Mouse (Mus musculus): ENCODE measurements at regions not wholly inside any gene's neighbourhood (a gene's known extent, or its start where the extent isn't known, plus 50 kb on each side); places are given as distances from the start of the nearest gene placed in this dataset.

GRCm38 (mm10) chr10:9087171-9087570, 201.3 kb upstream of the Sash1 start:
- Histone ChIP-seq H3K4me2 (replicated peaks; ENCODE audit: low read depth, low read length, severe bottlenecking) (no peak overlapping the region), H3K9ac (ENCODE audit: low read depth, low read length, severe bottlenecking) (no peak overlapping the region), H3K27ac (replicated peaks; ENCODE audit: low read depth, low read length) (no peak overlapping the region), H3K27me3 (ENCODE audit: control insufficient read depth, insufficient read depth, low read length) (no peaks in the 10 kb centered on the region), H3K4me3 (replicated peaks; ENCODE audit: low read length) (no peak overlapping the region), H3K36me3 (ENCODE audit: control insufficient read depth, insufficient read depth, low read length) (no peaks in the 10 kb centered on the region), H3K9me3 (ENCODE audit: control insufficient read depth, low read length) (no peaks in the 10 kb centered on the region), H3K4me1 (ENCODE audit: control insufficient read depth, insufficient read depth, low read length) (0 out of 2 replicates have a peak, but pooled peaks cover under 1% of the 10 kb centered on the region)
- DNase-seq (ENCODE audit: low spot score), result no peak
- no peak for ATAC-seq (ENCODE audit: low FRiP score, low read depth)
- 77% methylated on average over 3 of the region's 3 CpGs for WGBS
- no peak for TF ChIP-seq POLR2A (IDR thresholded peaks at IDR 0.05; ENCODE audit: borderline replicate concordance, extremely low read depth, insufficient read depth, insufficient read length)

GRCm38 (mm10) chr10:9086666-9087065, 200.8 kb upstream of the Sash1 start:
- WGBS, result 90% methylated on average over 2 of the region's 2 CpGs

GRCm38 (mm10) chr10:9085441-9085840, 199.6 kb upstream of the Sash1 start:
- H3K9me3 ChIP-seq (ENCODE audit: control insufficient read depth, low read length), result no peaks in the 10 kb centered on the region
- 83% methylated on average over 7 of the region's 7 CpGs for WGBS
- H3K27me3 ChIP-seq (ENCODE audit: control insufficient read depth, insufficient read depth, low read length), result no peaks in the 10 kb centered on the region
- H3K4me3 ChIP-seq (replicated peaks; ENCODE audit: low read length), result no peak overlapping the region
- DNase-seq (ENCODE audit: low spot score), result no peak
- H3K27ac ChIP-seq (replicated peaks; ENCODE audit: low read depth, low read length), result no peak overlapping the region
- no peak for TF ChIP-seq POLR2A (IDR thresholded peaks at IDR 0.05; ENCODE audit: borderline replicate concordance, extremely low read depth, insufficient read depth, insufficient read length)
- no peak for ATAC-seq (ENCODE audit: low FRiP score, low read depth)
- H3K4me1 ChIP-seq (ENCODE audit: control insufficient read depth, insufficient read depth, low read length), result no peaks in the 10 kb centered on the region
- H3K36me3 ChIP-seq (ENCODE audit: control insufficient read depth, insufficient read depth, low read length), result no peaks in the 10 kb centered on the region
- H3K9ac ChIP-seq (ENCODE audit: low read depth, low read length, severe bottlenecking), result no peak overlapping the region
- H3K4me2 ChIP-seq (replicated peaks; ENCODE audit: low read depth, low read length, severe bottlenecking), result no peak overlapping the region

More at GRCm38 (mm10) chr10:9086666-9087065, 200.8 kb upstream of the Sash1 start:
- Histone ChIP-seq H3K36me3 (ENCODE audit: control insufficient read depth, insufficient read depth, low read length) (no peaks in the 10 kb centered on the region), H3K9ac (ENCODE audit: low read depth, low read length, severe bottlenecking) (no peak overlapping the region), H3K4me1 (ENCODE audit: control insufficient read depth, insufficient read depth, low read length) (no peaks in the 10 kb centered on the region), H3K4me2 (replicated peaks; ENCODE audit: low read depth, low read length, severe bottlenecking) (no peak overlapping the region), H3K27me3 (ENCODE audit: control insufficient read depth, insufficient read depth, low read length) (no peaks in the 10 kb centered on the region), H3K27ac (replicated peaks; ENCODE audit: low read depth, low read length) (no peak overlapping the region), H3K4me3 (replicated peaks; ENCODE audit: low read length) (no peak overlapping the region), H3K9me3 (ENCODE audit: control insufficient read depth, low read length) (no peaks in the 10 kb centered on the region)
- DNase-seq (ENCODE audit: low spot score), result no peak
- no peak for TF ChIP-seq POLR2A (IDR thresholded peaks at IDR 0.05; ENCODE audit: borderline replicate concordance, extremely low read depth, insufficient read depth, insufficient read length)
- ATAC-seq (ENCODE audit: low FRiP score, low read depth), result no peak

DNA sequence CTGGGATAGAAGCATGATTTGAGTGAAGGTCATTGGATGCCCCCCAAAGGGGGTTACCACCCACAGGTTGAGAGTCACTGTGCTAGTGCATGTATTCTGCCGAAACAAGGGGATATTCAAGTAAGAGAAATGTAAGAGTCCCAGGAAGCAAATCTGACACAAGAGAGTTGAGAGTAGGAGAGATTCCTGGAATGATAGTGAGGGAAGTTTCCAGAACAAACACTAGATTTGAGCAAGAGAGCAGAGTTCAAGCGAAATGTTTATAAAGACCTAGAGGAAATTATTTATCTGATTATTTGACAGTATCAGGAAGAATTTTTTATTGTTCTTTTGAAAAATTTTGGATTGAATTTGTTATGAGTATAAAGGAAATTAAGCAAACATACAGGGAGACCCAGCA, 189.0 kb upstream of the Sash1 start:
- no peaks in the 10 kb centered on the region for H3K9me3 ChIP-seq (ENCODE audit: control insufficient read depth, low read length)
- no peak for TF ChIP-seq POLR2A (IDR thresholded peaks at IDR 0.05; ENCODE audit: borderline replicate concordance, extremely low read depth, insufficient read depth, insufficient read length)
- no peak overlapping the region for H3K4me3 ChIP-seq (replicated peaks; ENCODE audit: low read length)
- no peak overlapping the region for H3K9ac ChIP-seq (ENCODE audit: low read depth, low read length, severe bottlenecking)
- H3K27me3 ChIP-seq (ENCODE audit: control insufficient read depth, insufficient read depth, low read length), result no peaks in the 10 kb centered on the region
- DNase-seq (ENCODE audit: low spot score) (no peak), ATAC-seq (ENCODE audit: low FRiP score, low read depth) (no peak)
- H3K27ac ChIP-seq (replicated peaks; ENCODE audit: low read depth, low read length), result no peak overlapping the region
- no peaks in the 10 kb centered on the region for H3K4me1 ChIP-seq (ENCODE audit: control insufficient read depth, insufficient read depth, low read length)
- 91% methylated on average over 2 of the region's 2 CpGs for WGBS
- no peak overlapping the region for H3K4me2 ChIP-seq (replicated peaks; ENCODE audit: low read depth, low read length, severe bottlenecking)
- no peaks in the 10 kb centered on the region for H3K36me3 ChIP-seq (ENCODE audit: control insufficient read depth, insufficient read depth, low read length)

DNA sequence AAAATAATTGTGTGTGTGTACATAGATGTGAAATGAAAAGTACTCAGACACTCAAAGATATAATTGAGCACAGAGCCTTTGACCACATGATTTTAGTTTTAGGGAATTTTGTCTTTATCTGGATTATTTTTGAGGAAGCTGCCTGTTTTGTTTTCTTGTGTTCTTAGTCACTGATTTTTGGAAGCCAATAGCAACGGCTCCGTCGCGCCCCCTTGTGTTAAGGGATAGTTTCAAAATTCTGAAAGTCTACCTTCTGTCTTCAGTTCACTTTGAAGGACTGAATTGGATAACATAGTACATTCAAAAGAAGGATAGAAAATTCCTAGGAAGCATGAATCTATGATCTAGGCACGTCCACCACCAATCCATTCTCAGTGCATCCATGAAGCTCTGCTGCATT, 185.8 kb upstream of the Sash1 start:
- H3K27ac ChIP-seq (replicated peaks; ENCODE audit: low read depth, low read length), result no peak overlapping the region
- DNase-seq (ENCODE audit: low spot score) (no peak), ATAC-seq (ENCODE audit: low FRiP score, low read depth) (no peak)
- H3K4me1 ChIP-seq (ENCODE audit: control insufficient read depth, insufficient read depth, low read length), result no peaks in the 10 kb centered on the region
- no peaks in the 10 kb centered on the region for H3K27me3 ChIP-seq (ENCODE audit: control insufficient read depth, insufficient read depth, low read length)
- 27% methylated on average over 5 of the region's 5 CpGs for WGBS
- H3K9ac ChIP-seq (ENCODE audit: low read depth, low read length, severe bottlenecking), result no peak overlapping the region
- no peaks in the 10 kb centered on the region for H3K9me3 ChIP-seq (ENCODE audit: control insufficient read depth, low read length)
- H3K4me3 ChIP-seq (replicated peaks; ENCODE audit: low read length), result no peak overlapping the region
- no peaks in the 10 kb centered on the region for H3K36me3 ChIP-seq (ENCODE audit: control insufficient read depth, insufficient read depth, low read length)
- TF ChIP-seq POLR2A (IDR thresholded peaks at IDR 0.05; ENCODE audit: borderline replicate concordance, extremely low read depth, insufficient read depth, insufficient read length), result no peak
- no peak overlapping the region for H3K4me2 ChIP-seq (replicated peaks; ENCODE audit: low read depth, low read length, severe bottlenecking)

- no peaks in the 10 kb centered on the region for H3K4me1 ChIP-seq (ENCODE audit: control insufficient read depth, insufficient read depth, low read length)
- no peak overlapping the region for H3K4me2 ChIP-seq (replicated peaks; ENCODE audit: low read depth, low read length, severe bottlenecking)
- no peaks in the 10 kb centered on the region for H3K36me3 ChIP-seq (ENCODE audit: control insufficient read depth, insufficient read depth, low read length)
- H3K27ac ChIP-seq (replicated peaks; ENCODE audit: low read depth, low read length), result no peak overlapping the region
- no peak overlapping the region for H3K4me3 ChIP-seq (replicated peaks; ENCODE audit: low read length)
- H3K27me3 ChIP-seq (ENCODE audit: control insufficient read depth, insufficient read depth, low read length), result no peaks in the 10 kb centered on the region
- ATAC-seq (ENCODE audit: low FRiP score, low read depth), result no peak
- H3K9me3 ChIP-seq (ENCODE audit: control insufficient read depth, low read length), result no peaks in the 10 kb centered on the region
- no peak for DNase-seq (ENCODE audit: low spot score)
- H3K9ac ChIP-seq (ENCODE audit: low read depth, low read length, severe bottlenecking), result no peak overlapping the region
- WGBS, result 77% methylated on average over 13 of the region's 13 CpGs
- no peak for TF ChIP-seq POLR2A (IDR thresholded peaks at IDR 0.05; ENCODE audit: borderline replicate concordance, extremely low read depth, insufficient read depth, insufficient read length)
Observed at GRCm38 (mm10) chr10:9069608-9070190, 183.8 kb upstream of the Sash1 start.
